Mouse (Mus musculus) liver, postnatal 0 days (tissue): ENCODE results near the gene Bora. TPM values are rescaled to one million over a fixed set of nuclear protein-coding genes. Genes with fewer than 3 reads are reported as not detected.
"Not testable (repeated sequence)": the region's sequence is repeated elsewhere in the genome, so short reads cannot be mapped to it uniquely, and the experiment has no call there.

Source experiments
- ATAC-seq: fragments of 200-750 bp; cut with Nextera tagmentation; 2 replicates; pipeline ENCODE4 v1.8.0; 2017; ENCODE audit warnings: mild to moderate bottlenecking, moderate library complexity
- DNase-seq: peaks from one replicate; pipeline ENCODE4 v3.0.0-alpha.2; 2016
- H3K27ac ChIP-seq: fragments of 300-500 bp; sonication (generic); 2 replicates; pipeline ENCODE4 v1.5.1; 2014; ENCODE audit warnings: antibody characterized with exemption, moderate library complexity, mild to moderate bottlenecking, low read depth
- H3K27me3 ChIP-seq: fragments of 300-500 bp; sonication (generic); 2 replicates; pipeline ENCODE4 v1.6.1; 2014; ENCODE audit warnings: low read length, control low read depth, mixed read lengths; ENCODE audit not compliant: insufficient read depth
- H3K36me3 ChIP-seq: fragments of 300-500 bp; sonication (generic); replicated peaks from 2 replicates; pipeline ENCODE4 v1.6.1; 2014; ENCODE audit warnings: mild to moderate bottlenecking, control low read depth, low read length, moderate library complexity, mixed read lengths; ENCODE audit not compliant: insufficient read depth
- H3K4me1 ChIP-seq: fragments of 300-500 bp; sonication (generic); 2 replicates; pipeline ENCODE4 v1.6.1; 2014; ENCODE audit warnings: antibody characterized with exemption, mild to moderate bottlenecking, control low read depth; ENCODE audit not compliant: insufficient read depth
- H3K4me2 ChIP-seq: fragments of 300-500 bp; sonication (generic); 2 replicates; pipeline ENCODE4 v1.6.1; 2014; ENCODE audit warnings: low read depth, mild to moderate bottlenecking, low read length, moderate library complexity, mixed read lengths
- H3K4me3 ChIP-seq: fragments of 300-500 bp; sonication (generic); 2 replicates; pipeline ENCODE4 v1.5.1; 2014; ENCODE audit warnings: low read depth, low read length
- H3K9ac ChIP-seq: fragments of 300-500 bp; sonication (generic); replicated peaks from 2 replicates; pipeline ENCODE4 v1.6.1; 2014; ENCODE audit warnings: mild to moderate bottlenecking, moderate library complexity
- H3K9me3 ChIP-seq: fragments of 300-500 bp; sonication (generic); 2 replicates; pipeline ENCODE4 v1.6.1; 2016; ENCODE audit warnings: mild to moderate bottlenecking, control low read depth, low read length, mixed read lengths
- CTCF ChIP-seq: sonication (generic); IDR thresholded peaks from 2 replicates; pipeline ENCODE4 v1.5.1; 2016; ENCODE audit warnings: antibody characterized with exemption, low read depth
- EP300 ChIP-seq: IDR thresholded peaks from 2 replicates; pipeline ENCODE4 v1.6.1; 2016; ENCODE audit warnings: antibody characterized with exemption, low read depth, mild to moderate bottlenecking
- WGBS: fragments of 180-500 bp; shearing (Covaris S2); extraction: QIAGEN DNeasy Blood & Tissue Kit; methylation state at CpG from one replicate; pipeline ENCODE4 v1.1.7; 2014; ENCODE audit not compliant: insufficient replicate concordance; 5-methylcytosine and 5-hydroxymethylcytosine counted together
- polyA plus RNA-seq: library from polyadenylated mRNA; unstranded; fragments of >200 nt; fragmentation: Nextera tagmentation; extraction: Ambion mirVana; gene quantifications from 2 replicates; pipeline ENCODE4 v1.2.1, GENCODE M21; 2015

Gene Bora
- polyA plus RNA-seq, 1 experiment from 2014 or later, result 13.6 TPM

DNA sequence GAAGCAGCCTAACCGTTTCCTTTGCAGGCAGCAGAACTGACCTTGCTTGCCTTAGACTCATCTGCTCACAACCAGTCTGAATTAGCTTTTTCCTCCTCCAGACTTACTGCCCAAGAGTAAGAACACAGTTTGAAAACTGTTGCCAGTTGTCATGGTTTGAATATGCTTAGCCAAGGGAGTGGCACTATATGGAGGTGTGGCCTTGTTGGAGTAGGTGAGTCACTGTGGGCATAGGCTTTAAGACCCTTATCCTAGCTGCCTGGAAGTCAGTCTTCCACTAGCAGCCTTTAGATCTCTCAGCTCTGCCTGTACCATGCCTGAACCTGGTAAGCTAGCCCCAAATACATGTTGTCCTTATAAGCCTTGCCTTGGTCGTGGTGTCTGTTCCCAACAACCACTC lies 8.3 kb upstream of the Bora start:
- no peak overlapping the region for H3K4me3 ChIP-seq
- no peaks in the 10 kb centered on the region for H3K9me3 ChIP-seq
- H3K27me3 ChIP-seq, result no peaks in the 10 kb centered on the region
- ATAC-seq (no peak), DNase-seq (no peak)
- H3K9ac ChIP-seq, result no peak overlapping the region
- TF ChIP-seq CTCF (no peak), EP300 (no peak)
- H3K4me2 ChIP-seq, result no peak overlapping the region
- WGBS, result 83% methylated on average over 2 of the region's 2 CpGs
- H3K36me3 ChIP-seq, result peaks cover 27% of the 10 kb centered on the region
- no peak overlapping the region for H3K27ac ChIP-seq
- no peaks in the 10 kb centered on the region for H3K4me1 ChIP-seq

- not testable (repeated sequence) for DNase-seq, ATAC-seq
These were observed 6.7 kb upstream of the Bora start for GRCm38 (mm10) chr14:99039308-99039707.

DNA sequence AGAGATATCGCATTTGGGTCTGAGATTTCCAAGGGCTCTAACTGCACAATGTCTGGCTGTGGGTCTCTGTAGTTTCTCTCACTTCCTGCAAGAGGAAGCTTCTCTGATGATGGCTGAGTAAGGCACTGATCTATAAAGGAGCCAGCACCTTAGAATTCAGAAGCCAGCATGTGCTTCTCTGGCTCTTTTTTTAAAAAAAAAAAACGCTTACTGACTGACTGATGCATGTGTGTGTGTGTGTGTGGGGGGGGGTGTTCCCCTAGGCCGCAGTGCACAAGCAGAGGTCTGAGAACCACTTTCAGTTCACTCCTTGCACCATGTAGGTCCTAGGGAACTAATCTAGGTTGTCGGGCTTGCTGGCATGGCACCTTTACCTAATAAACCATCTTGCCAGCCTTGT lies 4.6 kb upstream of the Bora start:
- Histone ChIP-seq H3K4me3 (no peak overlapping the region), H3K27me3 (no peaks in the 10 kb centered on the region), H3K9ac (no peak overlapping the region), H3K27ac (no peak overlapping the region), H3K4me2 (no peak overlapping the region), H3K4me1 (peaks cover 13% of the 10 kb centered on the region), H3K9me3 (no peaks in the 10 kb centered on the region), H3K36me3 (peaks cover 12% of the 10 kb centered on the region)
- 43% methylated on average over 4 of the region's 4 CpGs for whole genome bisulfite sequencing
- TF ChIP-seq CTCF (no peak), EP300 (no peak)
- DNase-seq (no peak), ATAC-seq (no peak)

More at GRCm38 (mm10) chr14:99039308-99039707, 6.7 kb upstream of the Bora start:
- H3K4me3 ChIP-seq, H3K27me3 ChIP-seq, H3K4me2 ChIP-seq, H3K9me3 ChIP-seq, H3K27ac ChIP-seq, H3K9ac ChIP-seq, H3K4me1 ChIP-seq: not testable (repeated sequence)
- H3K36me3 ChIP-seq, result peaks cover 18% of the 10 kb centered on the region
- 90% methylated on average over 5 of the region's 5 CpGs for WGBS

DNA sequence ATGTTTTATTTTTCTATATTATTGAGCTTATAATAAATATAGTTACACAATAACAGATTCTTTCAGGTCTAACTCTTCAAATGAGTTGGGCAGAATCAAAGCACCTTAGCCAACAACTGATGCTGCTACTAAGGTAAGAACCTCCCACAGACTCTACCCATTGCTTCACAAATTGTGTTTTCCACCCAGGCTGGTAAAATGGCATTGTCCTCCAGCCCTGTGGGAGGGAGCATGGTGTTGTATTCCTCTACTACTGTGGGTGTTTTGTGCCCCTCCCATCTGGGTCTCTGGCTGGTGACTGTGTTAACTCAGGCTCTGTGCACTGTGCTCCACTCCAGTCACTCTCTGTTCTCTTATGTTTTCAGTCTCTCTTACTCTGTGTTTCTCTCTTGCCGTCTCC lies 2.5 kb upstream of the Bora start:
- TF ChIP-seq CTCF (no peak), EP300 (no peak)
- Histone ChIP-seq H3K36me3 (peaks cover 5% of the 10 kb centered on the region), H3K9me3 (no peaks in the 10 kb centered on the region), H3K4me1 (peaks cover 16% of the 10 kb centered on the region), H3K27me3 (no peaks in the 10 kb centered on the region), H3K9ac (no peak overlapping the region), H3K4me3 (0 out of 2 replicates have a peak overlapping the region, but pooled peaks have one; percentile 91), H3K27ac (no peak overlapping the region), H3K4me2 (peak overlapping the region; percentile 71)
- DNase-seq, result no peak
- no peak for ATAC-seq
- WGBS, result 48% methylated on average over 1 of the region's 1 CpGs

DNA sequence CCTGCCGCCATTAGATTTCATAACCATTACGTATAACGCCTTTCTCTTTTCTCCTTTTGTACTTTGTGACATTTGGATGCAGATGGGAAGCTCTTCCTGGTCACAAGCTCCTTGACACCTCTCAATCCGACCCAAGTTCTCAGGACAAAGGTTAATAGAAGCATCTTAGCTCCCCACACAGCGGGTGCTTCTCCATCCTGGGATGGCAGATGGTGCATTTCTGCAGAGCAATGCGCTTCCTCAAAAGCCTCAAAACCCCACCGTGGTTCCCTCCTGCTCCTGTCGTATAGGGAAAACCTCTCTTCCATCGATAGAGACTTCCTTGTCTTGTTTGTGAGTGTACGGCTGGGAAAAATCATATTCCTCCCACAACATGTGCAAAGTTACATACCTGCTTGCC lies 1.9 kb upstream of the Bora start:
- H3K4me1 ChIP-seq, result peaks cover 19% of the 10 kb centered on the region
- DNase-seq (no peak), ATAC-seq (no peak)
- TF ChIP-seq EP300 (no peak), CTCF (no peak)
- no peaks in the 10 kb centered on the region for H3K27me3 ChIP-seq
- peak overlapping the region; percentile 91 for H3K4me3 ChIP-seq
- peak overlapping the region; percentile 18; the same call in 1 of the 2 replicates for H3K9ac ChIP-seq
- peaks cover 3% of the 10 kb centered on the region for H3K36me3 ChIP-seq
- H3K9me3 ChIP-seq, result no peaks in the 10 kb centered on the region
- H3K4me2 ChIP-seq, result peak overlapping the region; percentile 71
- 39% methylated on average over 10 of the region's 10 CpGs for WGBS
- H3K27ac ChIP-seq, result no peak overlapping the region

GRCm38 (mm10) chr14:99044718-99045117 lies 1.3 kb upstream of the Bora start:
- Histone ChIP-seq H3K27ac (peak overlapping the region; percentile 91; the same call in 1 of the 2 replicates), H3K4me3 (peak overlapping the region; percentile 91), H3K4me1 (peaks cover 19% of the 10 kb centered on the region), H3K27me3 (no peaks in the 10 kb centered on the region), H3K9ac (peak overlapping the region; percentile 94), H3K4me2 (peak overlapping the region; percentile 71), H3K36me3 (no peaks in the 10 kb centered on the region; the same call in 1 of the 2 replicates), H3K9me3 (no peaks in the 10 kb centered on the region)
- TF ChIP-seq EP300, result 0 out of 2 replicates have a peak, but pooled peaks have one; percentile 23
- no peak for TF ChIP-seq CTCF
- DNase-seq (no peak), ATAC-seq (no peak)
- WGBS, result 5% methylated on average over 5 of the region's 5 CpGs
